Mouse (Mus musculus) ES-E14 (cell line): ENCODE data around the gene Gm136.

Experiments
- HCFC1 ChIP-seq: IDR thresholded peaks from 2 replicates; pipeline ENCODE4 v1.6.1; 2012; ENCODE audit warnings: low read length, inconsistent platforms, borderline replicate concordance; ENCODE audit not compliant: insufficient read depth
- MAFK ChIP-seq: IDR thresholded peaks from 2 replicates; pipeline ENCODE4 v1.6.1; 2014; ENCODE audit warnings: mild to moderate bottlenecking, low read depth, low read length, inconsistent platforms; ENCODE audit not compliant: insufficient read depth

- TF ChIP-seq MAFK: no peak
- TF ChIP-seq HCFC1: no peak
Measured at GRCm38 (mm10) chr4:34734461-34734860, 21.6 kb downstream of the Gm136 start.
